Mouse (Mus musculus): ENCODE results near the gene 4932411N23Rik. TPM values are rescaled to one million over a fixed set of nuclear protein-coding genes. Genes with fewer than 3 reads are reported as not detected.

The 4932411N23Rik gene
- not detected in 2 replicates for polyA plus RNA-seq (2012; rRNA removed)

GRCm38 (mm10) chrX:126815768-126816167, at the start of gene 4932411N23Rik:
Gene 4932411N23Rik (minus strand): TSS chrX:126815868.

Other genes starting within 250 kb of the 4932411N23Rik start
- not detected in 2 replicates for gene Gm382, start 224.1 kb upstream of the 4932411N23Rik start, polyA plus RNA-seq (2012; rRNA removed)